Mouse (Mus musculus): Measurements from ENCODE around the gene Vmn2r114.
"Not testable (repeated sequence)": the region's sequence is repeated elsewhere in the genome, so short reads cannot be mapped to it uniquely, and the experiment has no call there.

The Vmn2r114 gene

GRCm38 (mm10) chr17:23312437-23312836 is at the start of gene Vmn2r114:
Gene Vmn2r114, minus strand, starts transcription at chr17:23312537.
- DNase-seq (ENCODE audit: low read depth, low spot score) = not testable (repeated sequence)

GRCm38 (mm10) chr17:23351644-23352043 is 39.3 kb upstream of the Vmn2r114 start:
- DNase-seq (ENCODE audit: low read depth, low spot score) = no peak

DNA sequence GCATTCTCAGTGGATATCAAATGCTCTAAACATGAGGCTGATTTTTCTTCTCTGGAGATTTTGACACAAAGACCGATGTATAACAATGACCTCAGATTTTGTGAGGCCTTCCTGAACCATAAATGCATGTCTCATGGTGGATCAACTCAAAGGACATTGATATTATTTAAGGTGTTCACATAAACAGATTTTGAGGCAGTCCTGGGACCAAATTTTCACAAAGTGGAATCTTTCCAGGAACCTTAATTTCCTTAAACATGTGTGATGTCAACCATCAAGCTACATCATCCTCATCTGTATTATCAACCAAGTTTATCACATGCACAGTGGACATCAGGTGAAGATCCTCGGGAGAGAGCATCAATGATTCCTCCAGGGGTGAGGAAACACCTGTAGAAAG is 31.1 kb upstream of the Vmn2r114 start, which contains the start of gene Vmn2r115:
TSS of gene Vmn2r115 (plus strand) at position 301 of the 400 bp plus-strand sequence.
- not testable (repeated sequence) for DNase-seq (ENCODE audit: low read depth, low spot score)

DNA sequence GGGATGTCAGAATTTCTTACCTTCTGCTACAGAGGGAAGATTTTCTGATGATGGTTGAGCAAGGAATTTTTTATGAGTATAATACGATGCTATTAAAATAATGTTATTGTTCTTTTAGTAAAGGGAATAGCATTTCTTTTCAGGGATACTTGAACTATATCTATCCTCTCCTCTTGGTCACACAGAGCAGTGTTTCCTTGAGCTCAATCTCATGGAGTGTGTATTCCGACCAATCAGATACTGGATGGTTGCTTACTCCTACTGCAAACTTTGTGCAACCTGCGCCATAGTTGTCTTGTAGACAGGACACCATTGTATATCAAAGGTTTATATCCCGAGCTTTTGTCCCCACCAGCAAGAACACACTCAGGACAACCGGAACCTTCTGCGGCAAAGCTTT is 18.3 kb upstream of the Vmn2r114 start:
- DNase-seq (ENCODE audit: low read depth, low spot score) = peak; percentile 5

Data from R1 (cell line).